Mouse (Mus musculus): ENCODE data around the gene Cd80.
"Not testable (repeated sequence)": the region's sequence is repeated elsewhere in the genome, so short reads cannot be mapped to it uniquely, and the experiment has no call there.

Gene Cd80

DNA sequence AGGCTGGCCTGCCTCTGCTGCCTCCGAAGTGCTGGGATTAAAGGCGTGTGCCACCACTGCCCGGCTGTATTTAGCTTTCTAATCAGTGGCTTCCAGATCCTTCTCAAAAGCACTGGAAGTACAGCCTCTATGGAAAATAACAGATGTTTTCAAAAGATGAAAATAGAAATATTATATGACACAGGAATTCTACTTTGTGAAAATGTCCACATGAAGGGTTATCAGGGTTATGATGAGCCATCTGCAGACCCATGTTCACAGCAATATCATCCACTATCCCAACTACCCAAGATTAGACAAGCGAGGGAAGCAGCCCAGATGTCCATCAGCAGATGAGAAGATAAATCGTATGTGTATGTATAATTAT is 17.1 kb downstream of the Cd80 start:
- no peak for DNase-seq (ENCODE audit: low read depth, low spot score)

DNA sequence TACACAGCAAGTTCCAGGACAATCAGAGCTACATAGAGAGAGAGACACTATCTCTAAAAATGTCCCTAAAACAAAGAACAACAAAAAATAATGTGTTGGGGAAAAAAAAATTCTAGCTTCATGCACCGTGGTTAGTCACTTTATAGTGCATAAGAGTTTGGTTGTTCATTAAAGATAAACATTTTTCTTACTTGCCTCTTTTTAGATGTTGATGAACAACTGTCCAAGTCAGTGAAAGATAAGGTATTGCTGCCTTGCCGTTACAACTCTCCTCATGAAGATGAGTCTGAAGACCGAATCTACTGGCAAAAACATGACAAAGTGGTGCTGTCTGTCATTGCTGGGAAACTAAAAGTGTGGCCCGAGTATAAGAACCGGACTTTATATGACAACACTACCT is 18.3 kb downstream of the Cd80 start:
- DNase-seq (ENCODE audit: low read depth, low spot score): no peak

DNA sequence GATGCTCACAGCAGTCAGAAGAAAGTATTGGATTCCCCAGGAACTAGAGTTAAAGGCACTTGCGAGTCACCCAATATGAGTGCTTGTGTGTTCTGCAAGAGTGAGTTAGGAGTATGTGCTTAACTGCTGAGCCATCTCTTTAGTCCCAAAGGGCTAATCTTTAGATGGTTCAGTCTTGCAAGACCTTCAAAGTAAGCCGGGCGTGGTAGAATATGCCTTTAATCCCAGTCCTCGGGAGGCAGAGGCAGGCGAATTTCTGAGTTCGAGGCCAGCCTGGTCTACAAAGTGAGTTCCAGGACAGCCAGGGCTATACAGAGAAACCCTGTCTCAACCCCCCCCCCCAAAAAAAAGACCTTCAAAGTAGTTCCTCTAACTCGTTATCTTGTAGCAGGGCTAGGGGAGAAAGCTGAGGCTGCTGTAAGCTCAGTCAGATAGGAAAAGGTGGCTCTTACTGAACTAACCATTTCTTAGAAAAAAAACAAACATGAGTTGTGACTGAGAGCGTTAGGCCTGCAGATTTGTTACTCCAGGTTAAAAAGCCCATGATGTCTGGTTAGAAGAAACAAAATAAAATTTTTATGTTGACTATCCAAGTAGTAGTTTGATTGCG is 19.4 kb downstream of the Cd80 start:
- DNase-seq (ENCODE audit: low read depth, low spot score): no peak

DNA sequence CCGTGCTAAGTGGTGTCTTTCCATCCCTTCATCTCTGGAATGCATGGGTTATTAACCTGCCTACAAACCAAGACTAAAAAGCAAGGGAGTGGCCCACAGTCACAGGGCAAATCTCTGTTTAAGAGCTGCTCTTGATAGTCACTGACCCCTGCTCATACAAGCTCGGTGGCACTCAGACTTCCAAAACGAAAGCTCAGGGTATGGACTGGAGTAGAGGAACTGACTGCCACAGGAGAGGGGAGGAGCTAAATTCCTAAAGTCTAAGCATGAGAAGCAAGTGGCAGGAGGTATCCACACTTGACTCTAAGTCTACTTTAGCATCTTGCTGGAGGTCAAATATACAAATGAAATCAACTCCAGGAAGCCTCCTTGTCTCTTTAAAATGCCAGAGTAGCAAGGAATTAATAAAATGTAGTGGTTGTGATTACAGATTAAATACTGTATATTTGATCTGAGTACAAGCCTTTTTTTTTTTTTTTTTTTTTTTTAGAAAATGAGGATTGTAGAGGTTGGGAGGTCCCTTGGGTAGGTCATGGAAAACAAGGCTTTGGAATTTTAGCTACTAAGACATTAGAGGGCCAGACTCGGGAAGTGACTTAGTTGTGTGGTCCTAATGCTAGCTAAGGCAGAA is 20.4 kb downstream of the Cd80 start:
- DNase-seq (ENCODE audit: low read depth, low spot score): peak; percentile 47

DNA sequence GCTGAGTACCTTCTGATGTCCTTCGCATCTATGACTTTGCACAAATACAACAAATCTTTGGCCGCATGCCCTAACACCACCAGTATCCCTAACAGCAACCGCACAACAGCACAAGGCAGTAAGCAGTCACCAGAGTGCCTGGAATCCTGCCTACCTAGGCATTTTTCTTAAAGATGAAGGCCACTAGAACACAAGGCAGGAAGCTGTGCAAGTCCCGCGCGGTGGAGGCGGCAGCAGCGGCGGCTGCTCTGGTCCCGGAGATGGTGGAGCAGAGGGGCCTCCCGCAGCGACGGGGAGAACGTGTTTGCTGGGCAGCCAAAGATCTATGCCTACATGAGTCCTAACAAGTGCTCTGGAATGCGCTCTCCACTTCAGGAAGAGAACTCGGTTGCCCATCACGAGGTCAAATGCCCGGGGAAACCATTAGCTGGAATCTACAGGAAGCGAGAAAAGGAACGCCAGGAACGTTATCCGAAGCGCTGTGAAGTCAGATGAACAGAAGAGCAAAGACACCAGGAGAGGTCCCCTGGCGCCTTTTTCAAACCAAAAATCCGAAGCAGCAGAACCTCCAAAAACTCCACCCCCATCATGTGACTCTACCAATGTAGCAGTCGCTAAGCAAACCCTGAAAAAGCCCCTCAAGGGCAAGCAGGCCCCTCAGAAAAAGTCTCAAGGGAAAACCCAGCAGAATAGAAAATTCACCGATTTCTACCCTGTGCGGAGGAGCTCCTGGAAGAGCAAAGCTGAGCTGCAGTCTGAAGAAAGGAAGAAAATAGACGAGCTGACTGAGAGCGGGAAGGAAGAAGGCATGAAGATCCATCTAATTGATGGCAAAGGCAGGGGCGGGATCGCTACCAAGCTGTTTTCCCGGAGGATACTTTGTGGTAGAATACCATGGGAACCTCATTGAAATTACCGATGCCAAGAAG is 21.2 kb downstream of the Cd80 start:
- peak; percentile 67 for DNase-seq (ENCODE audit: low read depth, low spot score)

DNA sequence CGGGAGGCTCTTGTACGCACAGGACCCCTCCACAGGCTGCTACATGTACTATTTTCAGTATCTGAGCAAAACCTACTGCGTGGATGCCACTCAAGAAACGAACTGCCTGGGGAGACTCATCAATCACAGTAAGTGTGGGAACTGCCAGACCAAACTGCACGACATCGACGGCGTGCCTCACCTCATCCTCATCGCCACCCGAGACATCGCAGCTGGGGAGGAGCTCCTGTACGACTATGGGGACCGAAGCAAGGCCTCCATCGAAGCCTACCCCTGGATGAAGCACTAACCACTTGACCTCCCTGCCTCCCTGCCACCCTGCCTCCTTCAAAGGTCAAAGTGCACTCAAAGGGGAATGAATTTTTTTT is 21.9 kb downstream of the Cd80 start:
- not testable (repeated sequence) for DNase-seq (ENCODE audit: low read depth, low spot score)

DNA sequence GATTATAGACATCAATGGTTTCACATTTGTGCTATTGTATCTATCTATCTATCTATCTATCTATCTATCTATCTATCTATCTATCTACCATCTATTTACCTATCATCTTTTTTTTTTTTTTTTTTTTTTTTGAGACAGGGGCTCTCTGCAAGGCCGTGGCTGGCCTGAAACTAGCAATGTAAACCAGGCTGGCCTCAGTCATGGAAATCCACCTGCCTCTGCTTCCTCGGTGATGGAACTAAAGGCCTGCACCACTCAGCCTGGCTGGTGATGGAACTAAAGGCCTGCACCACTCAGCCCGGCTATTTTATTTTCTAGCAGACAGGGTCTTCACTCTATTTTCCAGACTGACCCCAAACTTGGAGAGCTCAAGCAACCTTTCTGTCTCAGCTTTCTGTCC is 22.9 kb downstream of the Cd80 start:
- DNase-seq (ENCODE audit: low read depth, low spot score): no peak

DNA sequence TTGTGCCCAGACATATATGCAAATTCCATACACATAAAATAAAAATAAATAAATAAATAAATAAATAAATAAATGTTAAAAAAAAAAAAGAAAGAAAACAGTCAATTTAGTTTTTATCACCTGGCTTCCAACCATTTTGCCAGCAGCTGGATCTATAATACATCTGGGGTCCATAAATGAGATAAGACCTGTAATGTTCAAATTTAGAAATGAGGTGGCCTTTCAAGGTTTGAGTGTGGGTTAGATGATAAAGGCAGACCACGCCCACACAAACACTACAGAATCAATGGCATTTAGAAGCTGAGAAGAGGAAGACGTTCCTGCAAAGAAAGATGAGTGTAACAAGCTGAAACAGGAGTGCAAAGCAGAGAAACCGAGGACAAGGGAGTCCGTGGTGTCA is 26.0 kb downstream of the Cd80 start:
- DNase-seq (ENCODE audit: low read depth, low spot score): no peak

DNA sequence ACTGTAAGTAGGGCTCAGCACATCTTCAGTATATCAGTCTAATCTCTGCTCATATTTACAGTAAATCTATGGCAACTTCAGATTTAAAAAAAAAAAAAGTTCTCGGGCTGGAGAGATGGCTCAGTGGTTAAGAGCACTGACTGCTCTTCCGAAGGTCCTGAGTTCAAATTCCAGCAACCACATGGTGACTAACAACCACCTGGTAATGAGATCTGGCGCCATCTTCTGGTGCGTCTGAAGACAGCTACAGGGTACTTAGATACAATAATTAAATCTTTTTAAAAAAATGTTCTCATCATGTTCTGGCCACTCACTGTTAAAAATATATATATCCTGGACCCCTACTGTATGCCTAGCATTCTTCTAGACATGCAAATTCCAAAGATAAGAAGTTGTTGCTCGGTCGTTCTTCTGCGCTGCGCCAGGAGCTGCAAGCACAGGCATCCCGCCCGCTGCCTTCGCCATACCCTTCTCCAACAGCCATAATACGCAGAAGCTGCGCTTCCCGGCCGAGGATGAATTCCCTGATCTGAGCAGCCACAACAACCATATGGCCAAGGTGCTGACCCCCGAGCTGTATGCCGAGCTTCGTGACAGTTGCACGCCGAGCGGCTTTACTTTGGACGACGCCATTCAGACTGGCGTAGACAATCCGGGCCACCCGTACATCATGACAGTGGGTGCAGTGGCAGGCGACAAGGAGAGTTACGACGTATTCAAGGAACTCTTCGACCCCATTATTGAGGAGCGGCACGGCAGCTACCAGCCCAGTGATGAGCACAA is 27.6 kb downstream of the Cd80 start:
- DNase-seq (ENCODE audit: low read depth, low spot score): peak; percentile 65

DNA sequence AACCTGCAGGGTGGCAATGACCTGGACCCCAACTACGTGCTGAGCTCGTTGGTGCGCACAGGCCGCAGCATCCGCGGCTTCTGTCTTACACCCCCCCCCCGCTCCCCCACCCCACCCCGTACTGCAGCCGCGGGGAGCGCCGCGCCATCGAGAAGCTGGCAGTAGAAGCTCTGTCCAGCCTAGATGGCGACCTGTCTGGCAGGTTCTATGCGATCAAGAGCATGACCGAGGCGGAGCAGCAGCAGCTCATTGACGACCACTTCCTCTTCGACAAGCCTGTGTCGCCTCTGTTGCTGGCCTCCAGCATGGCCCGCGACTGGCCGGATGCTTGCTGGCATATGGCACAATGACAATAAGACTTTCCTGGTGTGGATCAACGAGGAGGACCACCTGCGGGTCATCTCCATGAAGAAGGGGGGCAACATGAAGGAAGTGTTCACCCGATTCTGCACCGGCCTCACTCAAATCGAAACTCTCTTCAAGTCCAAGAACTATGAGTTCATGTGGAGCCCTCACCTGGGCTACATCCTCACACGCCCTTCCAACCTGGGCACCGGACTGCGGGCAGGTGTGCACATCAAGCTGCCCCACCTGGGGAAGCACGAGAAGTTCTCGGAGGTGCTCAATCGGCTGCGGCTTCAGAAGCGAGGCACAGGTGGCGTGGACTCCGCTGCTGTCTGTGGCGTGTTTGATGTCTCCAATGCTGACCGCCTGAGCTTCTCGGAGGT is 28.4 kb downstream of the Cd80 start:
- peak; percentile 21 for DNase-seq (ENCODE audit: low read depth, low spot score)

DNA sequence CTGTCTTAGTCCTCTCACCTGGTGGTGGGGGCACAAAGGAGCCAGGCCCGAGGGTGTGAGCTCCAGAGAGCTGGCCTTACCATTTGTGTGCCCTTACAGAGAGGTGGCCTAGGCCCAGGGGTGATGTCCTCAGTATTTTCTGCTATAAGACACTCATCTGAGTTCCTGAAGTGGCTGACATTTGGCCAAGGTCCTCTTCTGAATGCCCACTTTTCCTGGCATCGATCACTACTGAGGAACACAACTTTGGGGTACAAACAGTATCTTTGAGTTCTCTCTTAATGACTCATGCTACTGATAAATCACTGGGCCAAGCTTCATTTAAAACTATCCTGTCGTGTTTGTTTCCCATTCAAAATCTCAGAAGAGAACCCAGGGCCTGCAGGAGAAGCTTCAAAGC is 37.2 kb downstream of the Cd80 start:
- DNase-seq (ENCODE audit: low read depth, low spot score): no peak

DNA sequence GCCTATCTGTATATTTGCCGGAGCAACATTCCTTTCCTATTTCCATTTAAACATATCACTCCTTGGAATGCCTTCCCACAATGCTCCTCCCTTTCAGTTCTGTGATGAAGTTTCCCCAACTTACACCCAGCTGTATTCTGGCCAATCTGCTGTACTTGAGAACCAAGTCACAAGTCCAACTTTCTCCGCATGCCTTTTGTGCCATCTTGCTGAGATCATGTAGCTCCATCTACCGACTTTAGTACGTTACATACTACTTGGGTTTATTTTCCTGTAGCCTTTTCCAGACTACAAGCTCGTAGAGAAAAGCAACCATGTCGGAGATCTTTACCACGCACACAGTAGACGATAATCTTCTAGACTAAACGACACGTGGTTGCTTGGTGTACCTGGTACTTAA is 38.5 kb downstream of the Cd80 start:
- DNase-seq (ENCODE audit: low read depth, low spot score): no peak

DNA sequence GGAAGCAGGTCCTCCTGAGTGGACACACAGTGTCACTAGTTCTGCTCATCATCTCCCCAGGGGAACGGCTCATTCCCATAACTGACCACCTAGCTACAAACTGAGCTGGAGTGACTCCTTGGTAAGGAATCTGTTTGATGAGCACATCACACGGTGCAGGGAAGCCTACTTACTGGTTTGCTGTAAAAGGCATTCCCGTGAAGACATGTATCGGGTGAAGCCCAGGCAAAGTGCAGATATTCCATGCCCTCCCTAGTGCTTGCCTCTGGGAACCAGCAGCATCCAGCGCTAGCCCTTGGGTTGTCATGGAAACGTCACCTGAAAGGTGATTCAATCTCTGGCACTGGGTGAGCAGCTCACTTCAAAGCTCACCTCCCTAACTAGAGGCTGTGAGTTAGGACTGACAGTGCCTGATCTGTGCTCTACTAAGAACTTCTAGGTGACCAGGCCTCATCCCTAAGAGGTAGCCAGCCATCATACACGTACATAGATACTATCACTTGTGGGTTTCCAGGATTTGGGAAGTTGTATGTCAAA is 41.3 kb downstream of the Cd80 start:
- peak; percentile 30 for DNase-seq (ENCODE audit: low read depth, low spot score)

DNA sequence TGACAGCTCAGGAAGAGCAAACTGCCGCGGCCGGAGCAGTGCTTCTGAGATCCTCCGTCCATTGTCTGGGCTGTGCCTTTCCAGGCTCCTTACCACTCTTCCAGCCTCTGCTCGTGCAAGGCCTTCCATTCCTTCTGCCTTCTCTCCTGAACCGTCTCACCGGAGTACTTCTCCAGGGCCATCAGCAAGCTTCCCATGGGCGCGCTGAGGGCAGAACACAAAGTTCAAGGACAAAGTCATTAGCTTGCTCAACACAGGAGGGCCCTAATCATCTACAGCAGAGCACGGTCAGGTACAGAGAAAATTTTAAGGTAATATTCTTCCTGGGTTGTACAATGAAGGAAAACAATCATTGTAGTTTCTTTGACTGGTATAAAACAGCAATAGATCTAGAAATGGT is 47.1 kb downstream of the Cd80 start:
- DNase-seq (ENCODE audit: low read depth, low spot score): no peak

DNA sequence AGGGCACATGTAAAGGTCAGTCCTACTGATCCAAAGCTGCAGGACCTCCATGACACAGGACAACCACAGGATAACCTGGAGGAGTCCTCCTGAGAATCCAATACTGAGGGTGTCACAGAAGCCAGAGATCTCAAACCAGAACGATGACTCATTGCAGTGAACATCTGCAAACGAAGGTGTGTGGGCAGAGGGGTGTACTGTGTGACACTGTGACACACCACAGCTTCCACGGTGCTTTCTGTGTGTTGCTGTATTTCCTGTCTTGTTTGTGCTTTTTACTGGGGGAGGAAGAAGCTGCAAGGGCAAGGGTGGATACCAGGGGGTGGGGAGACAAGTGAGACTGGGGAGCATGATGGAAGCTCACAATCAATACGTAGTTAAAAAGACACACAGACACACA is 48.2 kb downstream of the Cd80 start:
- no peak for DNase-seq (ENCODE audit: low read depth, low spot score)

DNA sequence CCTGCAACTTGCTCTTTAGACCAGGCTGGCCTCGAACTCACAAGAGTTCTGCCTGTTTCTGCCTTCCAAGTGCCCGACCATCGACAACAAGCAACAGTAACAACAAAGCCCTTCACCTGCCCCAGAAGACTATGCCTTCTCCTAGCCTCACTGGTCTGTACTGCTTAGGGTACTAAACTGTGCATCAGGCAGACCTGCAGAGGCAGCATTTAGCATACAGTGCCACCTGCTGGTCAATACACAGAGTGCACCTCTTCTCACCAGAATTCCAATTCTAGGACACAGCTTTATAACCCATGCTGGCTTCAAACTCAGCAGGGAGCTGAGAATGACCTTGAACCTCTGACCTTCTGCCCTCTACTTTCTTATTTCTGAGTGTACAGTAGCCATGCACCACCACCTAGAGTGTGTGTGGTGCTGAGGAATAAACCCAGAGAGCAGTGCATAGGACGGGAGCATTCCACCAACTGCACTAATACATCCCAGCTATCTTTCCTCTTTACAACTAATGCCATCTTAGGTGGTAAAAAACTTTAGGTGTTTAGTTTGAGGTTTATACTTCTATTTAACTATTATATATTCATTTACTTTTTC is 50.8 kb downstream of the Cd80 start:
- peak; percentile 88 for DNase-seq (ENCODE audit: low read depth, low spot score)

DNA sequence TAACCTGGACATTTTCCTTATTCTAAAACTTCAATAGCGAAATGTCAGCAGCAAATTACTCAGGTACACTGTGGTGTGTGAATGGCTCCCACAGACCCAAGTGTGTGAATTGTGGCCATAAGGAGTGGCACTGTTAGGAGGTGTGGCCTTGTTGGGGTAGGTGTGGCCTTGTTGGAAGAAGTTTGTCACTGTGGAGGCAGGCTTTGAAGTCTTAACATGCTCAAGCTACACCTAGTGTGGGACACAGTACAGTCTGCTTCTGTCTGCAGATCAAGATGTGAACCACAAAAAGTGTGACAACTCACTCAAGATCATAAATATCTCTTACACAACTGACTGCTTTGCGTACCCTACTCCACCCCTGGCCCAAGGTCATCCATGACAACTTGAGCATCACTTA is 55.5 kb downstream of the Cd80 start:
- DNase-seq (ENCODE audit: low read depth, low spot score): peak; percentile 79

DNA sequence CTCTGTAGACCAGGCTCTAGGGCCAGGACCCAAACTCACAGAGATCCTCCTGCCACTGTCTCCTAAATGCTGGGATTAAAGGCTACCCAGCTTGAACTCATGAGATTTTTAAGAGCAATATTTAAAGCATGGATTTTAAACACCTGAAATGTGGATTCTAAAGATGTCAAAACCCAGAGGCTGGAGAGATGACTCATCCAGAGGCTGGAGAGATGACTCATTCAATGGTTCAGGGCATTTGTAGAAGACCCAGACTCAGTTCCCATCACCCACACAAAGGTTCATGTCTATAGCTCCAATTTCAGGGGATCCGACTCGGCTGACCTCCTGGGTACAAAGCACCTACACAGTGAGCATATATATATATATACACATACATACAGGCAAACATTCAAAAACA is 63.8 kb downstream of the Cd80 start:
- DNase-seq (ENCODE audit: low read depth, low spot score): no peak

DNA sequence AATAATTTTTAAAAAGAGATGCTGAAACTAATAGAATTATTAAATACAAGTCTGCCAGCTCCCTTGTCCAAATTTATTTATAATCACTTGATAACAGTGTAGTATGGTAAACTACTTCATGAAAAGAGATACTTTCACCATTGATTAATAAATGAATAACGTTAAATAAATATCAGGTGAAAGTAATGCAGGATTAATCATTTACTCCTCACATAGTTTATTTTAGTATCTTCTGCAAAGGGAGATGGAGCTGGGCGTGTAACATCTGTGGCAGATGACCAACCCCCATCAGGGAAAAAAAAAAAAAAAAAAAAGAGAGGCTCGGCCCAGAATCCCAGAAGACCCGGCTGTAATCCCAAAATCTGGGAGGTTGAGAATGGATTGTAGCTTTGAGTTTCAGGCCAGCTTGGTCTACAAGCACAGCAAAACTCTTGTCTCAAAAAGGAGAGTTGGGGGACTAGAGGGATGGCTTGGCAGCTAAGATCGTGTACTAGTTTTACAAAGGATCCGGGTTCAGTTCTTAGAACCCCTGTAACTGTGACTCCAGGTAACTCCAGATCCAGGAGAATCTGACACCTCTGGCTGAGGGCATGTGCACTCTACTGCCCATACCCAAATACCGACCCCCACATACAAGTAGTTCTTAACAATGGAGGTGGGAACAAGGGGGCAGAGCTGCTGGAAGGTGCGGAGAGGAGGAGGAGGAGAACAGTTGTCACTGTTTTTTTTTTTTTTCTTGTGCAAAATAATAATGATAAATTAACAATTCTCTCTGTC is 66.0 kb downstream of the Cd80 start:
- DNase-seq (ENCODE audit: low read depth, low spot score): no peak

All from ZHBTc4 (cell line).